Mouse (Mus musculus): ENCODE data around the gene Fam53b.

DNA sequence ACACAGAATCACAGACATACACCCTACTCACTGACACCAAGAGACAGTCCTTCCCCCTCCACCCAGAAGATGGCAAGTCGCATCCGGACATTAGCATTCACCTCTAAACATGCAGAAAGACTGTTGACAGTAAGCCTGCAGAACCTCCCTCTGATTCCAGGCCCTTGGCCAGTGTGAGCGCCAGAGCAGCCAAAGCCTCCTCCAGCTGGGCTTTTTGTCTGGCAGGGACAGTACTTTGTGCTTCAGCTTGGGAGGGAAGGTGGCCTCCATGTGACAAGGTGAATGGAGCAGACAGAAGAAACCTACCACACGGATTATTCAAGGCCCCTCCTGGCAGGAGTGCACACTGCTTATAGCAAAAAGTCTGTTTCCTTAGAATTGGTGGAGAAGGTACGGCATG lies 7.4 kb downstream of the Fam53b start:
- TF ChIP-seq FLI1 (IDR thresholded peaks at IDR 0.05; ENCODE audit: low read length): no peak
- TF ChIP-seq GATA1 (IDR thresholded peaks at IDR 0.05; ENCODE audit: borderline replicate concordance, low read length): no peak

All from megakaryocyte, embryonic 14.5 days (primary cell).